Mouse (Mus musculus) intestine, embryonic 14.5 days (tissue): Measurements from ENCODE around the gene Prg4. TPM values are rescaled to one million over a fixed set of nuclear protein-coding genes. Genes with fewer than 3 reads are reported as not detected.

ENCODE experiments used
- polyA plus RNA-seq: library from polyadenylated mRNA; unstranded; fragments of >200 nt; fragmentation: Nextera tagmentation; extraction: Ambion mirVana; gene quantifications from 2 replicates; pipeline ENCODE4 v1.2.1, GENCODE M21; 2014

The Prg4 gene
- polyA plus RNA-seq, 1 experiment from 2014 or later, result 0.72 TPM

Other genes with a start within 250 kb of the Prg4 start
- not detected in 2 replicates for gene Pdc, start 146.7 kb downstream of the Prg4 start, polyA plus RNA-seq
- 163 and 166 TPM in 2 replicates for gene Tpr, start 73.3 kb downstream of the Prg4 start, polyA plus RNA-seq
- 40.4 and 41.6 TPM in 2 replicates for gene Odr4, start 73.1 kb downstream of the Prg4 start, polyA plus RNA-seq